Mouse (Mus musculus) left cerebral cortex, postnatal 25 days (tissue): ENCODE measurements around the gene Zfp273. TPM values are rescaled to one million over a fixed set of nuclear protein-coding genes. Genes with fewer than 3 reads are reported as not detected.
"Not testable (repeated sequence)": the region's sequence is repeated elsewhere in the genome, so short reads cannot be mapped to it uniquely, and the experiment has no call there.

Source experiments
- DNase-seq, 2 experiments: peaks; one replicate each; pipeline ENCODE4 v3.0.0; 2022; ENCODE audit warnings: low spot score in 2 of 2, mixed read lengths in 1 of 2
- intact Hi-C: fragments of 180-260 bp; cut with DNase I; formaldehyde crosslinking; loops from one replicate; pipeline ENCODE4 v1.15.1; 2025
- total RNA-seq, 2 experiments: library from RNA; stranded (reverse); gene quantifications; 2 replicates each; pipeline ENCODE4 v1.2.3; 2021

The Zfp273 gene
- 1 to 10 TPM; 6.7 TPM for total RNA-seq

- peak; percentile 76 to 91 for DNase-seq
- intact Hi-C loops, result loop anchor here (2.0 to 10.0 kb wide), 3 partner anchors 37 to 89 kb away; partner anchors contain the start of genes Zfp493, Zfp65 and Zfp85
These were observed at the start of gene Zfp273 for GRCm38 (mm10) chr13:67813710-67814660. TSS of gene Zfp273 (plus strand) at chr13:67813740.

DNA sequence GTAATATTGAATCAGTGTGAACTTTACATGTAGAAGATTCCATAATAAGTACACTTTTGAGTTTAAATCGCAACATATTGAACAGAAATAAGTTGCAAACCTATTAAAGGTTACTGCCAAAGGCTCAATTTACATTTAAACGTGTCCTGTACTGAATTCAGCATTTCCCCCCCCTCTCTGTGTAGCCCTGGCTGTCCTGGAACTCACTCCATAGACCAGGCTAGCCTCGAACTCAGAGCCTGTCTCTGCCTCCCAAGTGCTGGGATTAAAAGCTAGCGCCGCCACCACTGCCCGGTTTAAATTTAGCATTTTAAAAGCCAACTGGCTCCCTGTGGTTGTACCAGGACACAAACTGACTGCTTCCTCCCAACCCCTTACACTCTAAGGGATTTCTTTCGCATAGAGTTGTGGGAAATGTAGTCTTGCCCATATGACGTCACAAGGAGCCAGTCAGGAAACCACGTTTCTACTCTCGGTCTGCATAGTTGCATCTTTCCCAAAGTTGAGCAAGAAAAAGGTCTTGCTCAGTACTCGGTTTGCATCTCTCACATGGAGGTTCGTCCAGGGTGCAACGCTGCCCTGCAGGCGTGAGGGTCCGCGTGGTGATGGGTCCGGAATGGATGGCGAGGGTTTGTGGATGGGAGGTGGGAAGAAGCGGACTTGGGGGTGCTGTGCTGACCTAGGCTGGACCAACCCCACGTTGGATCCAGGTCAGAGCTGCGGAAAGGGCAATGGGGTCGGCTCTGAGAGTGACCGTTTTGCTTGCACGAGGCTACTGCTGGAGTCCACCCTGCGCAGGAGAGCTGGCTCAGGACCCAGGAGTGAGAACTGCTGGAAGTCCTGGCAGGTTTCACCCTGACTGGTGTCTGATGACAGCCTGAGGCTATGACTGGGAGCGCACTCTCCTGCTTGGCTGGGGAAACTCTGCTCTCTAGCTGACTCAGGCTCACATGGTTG lies 34.0 kb upstream of the Zfp273 start, which contains the start of gene Zfp493:
TSS of gene Zfp493 (plus strand) at position 429 of the 957 bp plus-strand sequence.
- intact Hi-C loops, result loop anchor here (5.0 kb wide), 1 partner anchor 33 kb away; the partner anchor contains the start of gene Zfp273
- peak; percentile 76 to 88 for DNase-seq

- DNase-seq, result no peak
- intact Hi-C loops, result no loop called here
These were observed 21.6 kb upstream of the Zfp273 start for GRCm38 (mm10) chr13:67791921-67792455.

DNA sequence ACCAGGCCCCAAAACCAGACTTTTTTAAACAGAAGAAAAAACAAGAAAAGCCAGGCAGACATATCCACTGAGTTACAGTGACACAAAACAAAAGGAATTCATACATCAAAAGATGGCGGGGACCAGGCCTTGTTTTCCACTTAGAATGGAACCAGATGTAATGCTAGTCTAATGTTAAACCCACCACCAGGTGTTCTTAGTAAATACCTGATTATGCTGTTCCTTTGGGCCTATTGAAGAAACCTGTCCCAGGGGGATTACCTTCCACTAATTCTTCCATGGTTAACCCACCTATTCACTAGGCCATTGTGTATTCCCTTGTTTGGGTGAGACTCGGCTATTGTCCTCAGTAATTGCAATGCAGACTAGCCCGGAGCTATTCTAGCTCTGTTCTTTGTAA lies 14.9 kb upstream of the Zfp273 start:
- intact Hi-C loops, result no loop called here
- no peak for DNase-seq

DNA sequence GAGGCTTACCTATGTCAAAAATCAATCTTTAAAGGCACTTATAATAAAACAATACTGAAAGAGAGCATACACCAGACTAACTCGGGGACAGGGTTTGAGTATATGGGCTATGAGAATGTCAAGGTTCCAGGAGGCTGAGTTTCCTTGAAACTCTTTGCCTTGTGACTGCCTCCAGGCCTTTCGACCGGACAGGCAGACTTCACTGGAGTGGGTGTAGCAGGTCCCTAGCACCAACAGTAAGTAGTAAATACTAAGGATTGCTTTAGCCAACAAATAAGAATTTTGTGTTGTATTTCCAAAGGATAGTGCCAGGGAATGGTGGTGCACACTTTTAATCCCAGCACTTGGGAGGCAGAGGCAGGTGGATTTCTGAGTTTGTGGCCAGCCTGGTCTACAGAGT lies 14.4 kb upstream of the Zfp273 start:
- DNase-seq, intact Hi-C loops: not testable (repeated sequence)

GRCm38 (mm10) chr13:67811651-67812210 lies 1.8 kb upstream of the Zfp273 start:
- intact Hi-C loops, result loop anchor here (2.0 to 10.0 kb wide), 3 partner anchors 34 to 87 kb away; partner anchors contain the start of genes Zfp493, Zfp65 and Zfp85
- no peak for DNase-seq

- intact Hi-C loops, result loop anchor here (2.0 to 10.0 kb wide), 3 partner anchors 36 to 88 kb away; partner anchors contain the start of genes Zfp493, Zfp65 and Zfp85
- DNase-seq, result no peak
These were observed 405 bp upstream of the Zfp273 start for GRCm38 (mm10) chr13:67812961-67813709.

DNA sequence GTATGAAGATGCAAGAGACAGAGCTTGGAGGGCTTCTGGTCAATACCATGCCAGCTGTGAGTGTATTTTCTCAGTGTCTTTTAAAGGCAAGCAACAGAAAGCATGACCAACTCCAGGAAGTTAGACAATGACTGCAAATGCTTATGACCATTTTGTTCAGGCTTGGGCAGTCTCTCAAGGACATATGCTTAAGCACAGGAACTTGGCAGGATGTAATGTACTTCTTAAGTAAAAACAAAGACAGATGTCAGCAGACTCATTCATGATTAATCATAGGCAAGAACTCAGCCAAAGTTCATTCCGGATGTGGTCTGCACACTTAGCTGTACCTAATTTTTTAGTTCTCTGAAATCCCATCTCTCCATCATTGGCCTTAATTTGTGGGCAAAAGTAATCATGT lies 5.1 kb downstream of the Zfp273 start:
- DNase-seq, result no peak
- intact Hi-C loops, result loop anchor here (10.0 kb wide), 1 partner anchor 94 kb away; the partner anchor contains the start of gene Zfp65

DNA sequence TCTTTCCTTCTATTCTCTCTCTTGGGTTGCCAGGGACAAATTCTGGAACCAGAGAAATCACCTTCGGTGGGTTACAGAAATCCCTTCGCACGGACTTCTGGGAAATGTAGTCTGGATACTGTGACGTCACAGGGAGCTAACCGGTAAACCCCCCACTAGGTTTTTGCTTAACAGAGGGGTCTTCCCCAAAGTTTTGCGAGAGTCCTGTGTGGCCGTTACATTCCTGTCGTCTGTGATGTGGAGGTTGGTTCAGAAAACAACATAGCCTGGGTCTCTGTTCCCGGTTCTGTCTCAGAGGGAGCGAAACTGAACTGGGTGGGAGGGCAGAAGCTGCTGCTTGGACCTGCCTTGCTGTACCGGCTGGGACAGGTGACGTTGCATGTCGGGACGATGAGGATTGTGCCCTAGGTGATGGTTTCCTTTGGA lies 17.4 kb downstream of the Zfp273 start, which contains the start of gene Gm10037:
TSS of gene Gm10037 (plus strand) at position 196 of the 426 bp plus-strand sequence.
- intact Hi-C loops, result no loop called here

GRCm38 (mm10) chr13:67833137-67833536 lies 19.6 kb downstream of the Zfp273 start:
- DNase-seq, intact Hi-C loops: not testable (repeated sequence)

More for the DNA sequence above, 17.4 kb downstream of the Zfp273 start, which contains the start of gene Gm10037:
- DNase-seq, result peak; percentile 79 to 87

DNA sequence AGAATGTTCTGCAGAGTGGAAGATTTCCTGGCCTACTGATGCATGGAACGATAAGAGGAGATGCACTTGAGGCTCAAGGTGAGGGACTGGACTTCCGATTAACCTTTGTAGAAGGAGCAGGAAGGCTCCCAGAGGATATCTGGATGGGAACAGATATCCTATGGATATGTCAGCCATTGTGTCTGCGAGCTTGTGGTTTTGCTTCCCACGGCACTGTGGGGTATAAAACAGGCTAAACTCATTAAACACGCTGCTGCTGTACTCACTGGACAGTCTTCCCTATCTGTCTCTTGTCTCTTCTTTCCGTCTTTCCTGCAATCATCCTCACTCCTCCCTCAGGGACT lies 30.2 kb downstream of the Zfp273 start:
- DNase-seq, result no peak
- intact Hi-C loops, result loop anchor here (5.0 kb wide), 2 partner anchors 116 to 206 kb away; partner anchors contain the start of genes Gm49345, Zfp65 and Zfp729a

DNA sequence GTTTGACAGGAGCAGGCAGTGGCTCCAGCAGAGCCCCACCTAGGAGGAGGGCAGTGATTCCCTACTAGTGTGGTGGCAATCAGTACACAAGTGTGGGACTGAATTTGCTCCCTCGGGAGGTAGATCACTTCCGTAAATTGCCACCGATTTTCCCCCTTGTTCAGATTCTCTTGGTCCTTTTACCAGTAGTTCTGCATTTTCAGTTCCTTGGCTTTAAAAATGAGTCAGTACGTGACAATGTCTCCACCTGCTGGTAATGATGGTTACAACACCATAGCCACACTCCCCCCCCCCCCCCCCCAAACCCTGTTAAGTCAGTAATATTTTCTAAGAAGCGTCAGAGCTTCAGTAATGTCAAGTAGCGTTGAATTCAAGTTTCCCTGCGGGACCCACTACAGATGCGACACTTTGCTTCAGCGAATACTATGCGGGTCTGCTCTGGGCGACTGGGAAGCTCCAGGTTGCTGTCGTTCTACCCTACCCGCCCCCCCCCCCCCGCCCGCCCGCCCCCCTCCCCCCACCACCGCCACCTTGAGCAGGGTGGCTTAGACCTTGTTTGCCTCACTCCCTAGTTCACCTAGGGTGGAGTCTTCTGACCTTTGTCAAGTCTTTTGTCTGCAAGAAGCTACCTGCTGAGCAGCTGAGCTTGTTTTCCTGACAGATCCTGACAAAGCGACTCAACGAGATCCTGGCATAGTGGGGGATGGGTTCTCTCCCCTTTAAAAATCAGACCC lies 30.7 kb downstream of the Zfp273 start:
- intact Hi-C loops, result loop anchor here (5.0 kb wide), 2 partner anchors 117 to 207 kb away; partner anchors contain the start of genes Gm49345, Zfp65 and Zfp729a
- DNase-seq, result peak; percentile 71 to 72

DNA sequence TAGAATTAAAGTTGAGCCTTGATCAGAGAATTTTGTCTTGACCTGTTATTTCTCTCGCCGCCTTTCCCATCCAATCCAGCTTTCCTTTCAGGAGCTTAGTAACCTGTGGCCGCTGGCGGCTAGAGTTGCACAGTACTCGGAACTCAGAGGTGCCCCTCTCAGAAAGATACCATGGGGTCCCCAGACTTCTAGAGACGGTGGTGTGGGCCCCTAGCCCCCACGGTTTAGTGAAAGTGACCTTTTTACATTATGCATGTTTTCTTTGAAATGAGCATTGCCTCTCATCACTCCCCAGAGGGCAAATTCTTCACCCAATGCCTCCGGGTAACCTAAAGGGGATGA lies 31.3 kb downstream of the Zfp273 start:
- intact Hi-C loops, result loop anchor here (5.0 kb wide), 2 partner anchors 118 to 208 kb away; partner anchors contain the start of genes Gm49345, Zfp65 and Zfp729a
- DNase-seq, result no peak

DNA sequence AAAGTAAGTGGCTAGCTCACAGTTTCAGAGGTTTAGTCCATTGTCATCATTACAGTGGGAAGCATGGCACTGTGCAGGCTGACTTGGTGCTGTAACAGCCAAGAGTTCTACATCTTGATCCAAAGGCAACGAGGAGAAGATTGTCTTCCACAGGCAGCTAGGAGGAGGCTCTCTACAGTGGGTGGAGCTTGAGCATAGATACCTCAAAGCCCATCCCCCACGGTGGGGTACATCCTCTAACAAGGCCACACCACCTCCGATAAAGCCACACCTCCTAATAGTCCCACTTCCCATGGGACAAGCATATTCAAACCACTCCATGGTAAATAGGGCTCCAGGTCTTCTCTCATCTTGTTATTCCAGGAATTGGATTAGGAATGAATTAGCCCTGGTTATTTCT lies 36.8 kb downstream of the Zfp273 start:
- intact Hi-C loops, result no loop called here
- DNase-seq, result no peak

DNA sequence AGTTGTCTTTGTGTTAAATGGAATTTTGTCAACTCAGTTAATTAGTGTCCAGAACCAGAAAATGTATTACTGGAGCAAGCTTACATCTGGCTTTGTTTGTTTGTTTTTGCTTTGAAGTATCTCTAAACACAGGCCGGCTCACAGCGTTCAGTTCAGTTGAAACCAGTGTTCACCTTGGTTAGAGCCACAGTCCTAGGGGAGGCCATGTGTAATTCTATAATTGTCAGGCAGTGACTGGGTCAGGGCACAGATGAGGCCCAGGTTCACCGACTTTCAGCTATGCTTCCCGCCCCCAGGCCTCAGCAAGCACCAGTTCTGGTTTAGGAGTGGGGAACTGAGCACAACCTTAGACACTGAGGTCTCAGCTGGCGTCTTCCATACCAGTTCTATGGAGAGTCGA lies 39.6 kb downstream of the Zfp273 start:
- intact Hi-C loops, result no loop called here
- no peak for DNase-seq

DNA sequence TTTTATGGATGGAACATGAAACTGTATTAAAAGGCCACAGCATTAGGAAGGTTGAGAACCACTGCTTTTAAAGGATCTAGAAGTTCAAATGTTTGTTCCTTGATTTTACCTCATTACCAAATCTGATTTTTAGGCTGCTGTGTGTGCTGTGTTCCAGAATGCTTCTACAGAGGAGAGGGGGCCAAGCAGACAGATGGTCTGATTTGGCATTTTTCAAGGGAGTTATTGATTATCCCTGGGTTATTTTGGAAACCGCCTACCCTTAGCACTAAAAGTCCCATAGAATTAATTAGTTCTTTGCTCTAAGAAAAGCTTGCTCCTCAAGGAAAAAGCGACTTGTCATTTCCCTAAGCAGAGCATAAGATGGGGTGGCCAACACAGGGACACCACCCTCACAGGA lies 40.4 kb downstream of the Zfp273 start:
- DNase-seq, result no peak
- intact Hi-C loops, result no loop called here

DNA sequence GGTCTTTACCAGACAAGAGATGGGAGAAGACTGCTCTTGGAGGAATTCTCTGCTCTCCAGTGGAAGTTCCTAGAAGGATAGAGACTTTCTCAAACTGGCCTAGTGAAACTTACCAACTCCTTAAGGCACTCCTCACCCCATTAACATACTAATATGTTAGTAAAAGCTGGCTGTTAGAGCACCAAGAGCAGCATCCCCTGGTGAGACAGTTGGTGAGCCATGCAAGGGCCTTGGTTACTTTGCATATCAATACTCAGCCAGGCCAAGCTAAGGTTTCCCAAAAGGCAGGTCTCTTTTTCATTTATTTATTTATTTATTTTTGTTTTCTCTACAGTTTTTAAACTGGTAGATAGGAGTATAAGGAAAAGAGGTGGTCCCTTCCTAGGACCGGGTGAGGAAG lies 43.8 kb downstream of the Zfp273 start:
- DNase-seq, result no peak
- intact Hi-C loops, result no loop called here
